Mouse (Mus musculus) urinary bladder, adult 18-20 months (tissue): ENCODE results near the gene Lpin1.
A peak's percentile ranks its signal among the peaks of the same experiment; 100 is the strongest.

Source experiments
- DNase-seq, 2 experiments: peaks; one replicate each; pipeline ENCODE4 v3.0.0; 2022; ENCODE audit warnings: low spot score in 2 of 2, mixed read lengths in 2 of 2

Lpin1 gene

GRCm38 (mm10) chr12:16528650-16529049, 82.1 kb downstream of the Lpin1 start:
- DNase-seq, result no peak

DNA sequence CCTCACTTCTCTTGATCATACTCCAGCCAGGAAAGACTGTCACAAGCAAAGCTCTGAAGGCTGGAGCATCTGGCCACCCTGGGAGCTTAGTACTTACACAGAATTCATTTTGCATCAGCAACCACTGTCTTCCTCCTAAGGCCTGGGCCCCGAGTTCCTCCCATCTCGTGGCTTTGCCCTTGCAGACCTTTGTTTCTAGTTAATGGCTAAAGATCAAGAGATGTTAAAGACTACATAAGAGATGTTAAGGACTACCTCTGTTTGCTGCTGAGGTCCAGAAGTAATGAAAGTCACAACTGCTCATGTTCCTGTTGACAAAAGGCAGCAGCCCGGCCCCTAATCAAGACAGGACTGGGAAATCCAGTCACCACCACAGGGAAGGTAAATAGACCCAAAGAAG, 82.8 kb downstream of the Lpin1 start:
- DNase-seq, result no peak

DNA sequence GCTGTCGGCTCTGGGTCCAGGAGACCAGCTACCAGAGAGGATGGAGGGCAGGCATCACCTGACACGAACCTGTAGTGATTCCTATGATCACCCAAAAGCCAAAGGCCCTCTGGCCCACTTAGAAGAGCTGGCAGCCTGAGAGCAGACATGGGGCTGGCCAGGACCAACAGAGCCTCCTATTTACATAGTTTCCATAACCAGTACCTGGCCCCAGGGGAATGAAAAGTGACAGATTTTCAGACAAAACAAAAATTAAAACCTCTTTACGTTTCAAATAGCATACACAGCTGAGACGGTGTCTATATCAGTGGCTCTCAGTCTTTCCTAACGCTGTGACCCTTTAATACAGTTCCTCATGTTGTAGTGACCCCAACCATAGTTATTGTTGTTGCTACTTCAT, 83.9 kb downstream of the Lpin1 start:
- DNase-seq, result no peak

DNA sequence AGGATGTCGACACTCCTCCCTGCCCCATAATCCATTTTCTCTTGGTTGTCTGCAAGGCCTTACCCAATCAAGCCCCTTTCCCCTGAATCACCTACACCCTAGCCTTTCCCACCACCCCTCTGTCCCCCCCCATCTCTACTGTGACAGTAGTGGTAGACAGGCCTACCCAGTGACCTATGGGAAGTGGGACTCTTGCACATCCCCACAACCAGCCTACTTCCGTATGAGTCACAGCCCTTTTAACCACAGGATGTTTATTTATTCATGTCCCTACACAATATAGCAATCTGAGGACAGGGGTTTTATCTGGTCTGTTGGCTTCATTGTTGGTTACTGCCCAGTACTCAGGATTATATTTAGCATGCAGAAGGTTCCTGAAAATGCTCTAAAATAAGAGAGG, 84.6 kb downstream of the Lpin1 start:
- no peak for DNase-seq

DNA sequence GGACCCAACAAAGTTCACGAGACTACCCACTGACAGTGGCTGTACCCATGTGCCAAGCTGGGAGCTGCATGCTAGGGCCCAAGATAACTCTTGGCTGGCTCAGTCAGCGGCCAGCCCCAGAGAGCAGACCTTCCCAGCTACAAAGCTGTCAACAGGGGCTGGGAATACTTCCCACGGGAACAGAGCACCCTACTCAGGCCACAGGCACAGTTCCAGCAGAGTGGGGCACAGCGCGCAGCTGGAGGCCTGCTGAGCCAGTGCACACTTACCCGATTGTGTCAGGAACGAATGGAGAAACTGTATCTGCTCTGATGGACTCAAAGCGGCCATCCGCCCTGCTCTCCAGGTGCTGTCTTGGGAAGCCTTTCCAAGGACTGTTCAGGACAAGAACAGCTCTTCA, 95.6 kb downstream of the Lpin1 start:
- DNase-seq, result no peak

- no peak for DNase-seq
Measured at GRCm38 (mm10) chr12:16512991-16513390, 97.8 kb downstream of the Lpin1 start.

DNA sequence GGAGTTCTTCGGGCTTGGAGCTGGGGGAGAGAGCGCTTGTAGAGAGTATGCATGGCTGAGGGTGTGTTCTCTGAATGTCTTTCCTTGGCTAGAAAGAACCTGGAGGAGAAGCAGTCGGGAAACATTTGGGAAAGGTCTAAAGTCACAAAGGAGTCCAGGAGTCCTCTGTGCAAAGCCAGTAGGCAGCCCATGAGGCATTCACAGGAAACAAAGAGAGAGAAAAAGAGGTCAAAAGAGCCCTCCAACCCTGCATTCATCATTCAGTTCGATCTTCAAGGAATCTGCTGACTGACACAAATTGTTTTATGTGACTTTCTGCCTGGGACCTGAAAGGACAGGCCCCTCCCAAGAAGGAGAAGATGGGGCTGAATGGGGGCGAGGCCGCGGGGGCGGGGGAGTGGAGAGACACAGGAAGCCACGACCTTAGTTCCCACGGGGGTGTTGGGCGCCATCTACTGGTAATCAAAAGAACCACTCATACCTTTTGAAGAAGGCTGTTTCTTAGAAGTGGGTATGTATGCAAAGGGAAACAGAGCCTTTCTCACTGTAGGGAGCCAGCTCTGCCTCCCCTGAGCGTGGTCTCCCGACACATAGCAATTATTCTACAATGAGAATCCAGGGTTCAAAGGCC, 101.5 kb downstream of the Lpin1 start:
- peak; percentile 15 to 45 for DNase-seq

DNA sequence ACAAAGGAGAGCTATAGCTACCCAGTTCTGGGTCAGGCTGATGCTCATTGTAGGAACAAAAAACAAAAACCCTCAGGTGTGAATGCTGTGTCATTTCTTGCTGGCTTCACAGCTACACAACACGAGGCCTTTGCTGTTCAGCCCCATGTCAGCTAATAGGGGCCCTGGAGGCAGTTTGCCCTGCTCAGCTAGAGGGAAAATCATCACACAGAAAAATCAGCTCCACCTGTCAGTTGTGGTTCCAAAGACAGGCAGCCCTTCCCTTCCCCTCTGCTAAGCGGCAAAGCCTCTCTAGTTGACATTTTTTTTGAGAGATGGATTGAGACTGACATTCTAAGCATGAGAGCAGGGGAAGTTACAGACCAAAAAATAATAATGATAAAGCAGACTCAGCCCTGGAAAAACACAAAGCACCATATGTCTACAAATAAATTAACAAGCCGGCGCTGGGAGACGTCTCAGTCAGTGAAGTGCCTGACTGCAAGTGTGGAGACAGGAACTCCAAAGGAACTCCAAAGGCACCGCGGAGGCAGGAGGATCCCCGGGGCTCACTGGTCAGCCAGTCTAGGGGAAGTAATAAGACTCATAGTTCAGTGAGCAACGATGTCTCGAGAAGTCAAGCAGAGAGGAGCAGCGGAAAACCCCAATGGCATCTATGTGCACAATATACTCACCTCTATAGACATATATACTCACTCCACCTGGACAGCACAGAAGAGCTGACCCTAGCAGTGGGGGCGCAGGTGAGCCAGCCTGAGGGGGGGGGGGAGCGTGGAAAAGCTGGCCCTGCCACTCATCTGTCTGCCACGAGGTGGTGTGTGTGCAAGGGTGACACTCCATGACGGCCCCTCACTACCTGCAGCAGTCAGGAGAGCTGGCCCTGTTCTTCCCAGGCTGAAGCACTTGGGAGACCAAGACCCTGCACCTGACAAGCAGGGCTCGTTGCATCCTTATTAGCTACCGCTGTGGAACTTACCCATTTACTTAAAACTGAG, 103.7 kb downstream of the Lpin1 start:
- no peak for DNase-seq

DNA sequence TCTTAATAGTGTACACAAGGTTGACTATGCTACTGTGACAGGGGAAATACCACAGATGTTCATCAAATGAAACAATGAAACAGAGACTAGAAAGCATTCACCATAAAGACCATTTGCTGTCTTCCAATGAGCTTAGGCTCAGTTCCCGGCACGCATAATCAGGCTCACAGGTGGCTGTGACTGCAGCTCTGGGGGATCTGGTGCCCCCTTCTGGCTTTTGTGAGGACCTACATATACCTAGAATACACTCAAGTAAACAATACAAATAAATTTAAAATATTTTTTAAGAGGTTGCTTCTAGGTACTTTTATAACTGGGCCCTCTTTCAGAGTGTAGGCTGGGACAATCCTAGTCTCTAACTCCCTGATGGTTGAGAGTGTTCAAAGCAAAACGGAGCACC, 106.5 kb downstream of the Lpin1 start:
- no peak for DNase-seq

DNA sequence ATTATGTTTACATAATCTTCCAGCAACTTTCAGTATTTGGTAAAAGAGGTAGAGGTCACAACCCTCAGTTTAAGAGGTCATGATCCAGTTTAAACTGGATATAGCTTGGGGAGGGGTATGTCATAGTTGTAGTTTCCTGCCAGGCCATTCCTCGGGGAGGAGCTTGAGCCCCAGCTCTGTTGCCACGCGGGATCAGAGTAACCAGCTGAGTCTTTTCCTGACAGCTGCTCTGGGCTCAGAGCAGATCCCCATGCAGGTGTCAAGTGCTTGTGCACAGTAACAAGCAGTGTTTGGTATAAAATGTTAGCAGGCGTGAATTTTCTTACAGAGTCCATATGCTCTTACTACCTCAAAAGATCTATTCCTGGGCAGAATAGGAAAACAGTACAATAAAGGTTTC, 112.8 kb downstream of the Lpin1 start:
- no peak for DNase-seq

DNA sequence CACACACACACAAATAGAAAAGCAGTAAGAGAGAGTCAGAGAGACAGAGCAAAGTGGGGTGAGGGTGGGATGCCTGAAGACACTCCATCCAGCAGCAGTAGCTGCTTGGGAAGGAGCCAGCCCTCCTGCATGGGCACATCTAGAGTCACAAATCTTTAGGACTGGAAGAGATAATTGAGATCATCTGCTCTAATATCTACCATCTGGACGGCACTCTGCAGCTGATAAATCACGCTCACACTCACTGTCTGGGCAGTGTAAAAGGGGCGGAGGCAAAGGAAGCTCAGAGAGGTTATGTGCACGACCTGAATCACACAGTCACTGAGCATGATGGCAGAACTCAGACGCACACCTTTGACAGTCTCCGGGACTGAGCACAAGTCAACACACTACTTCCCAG, 118.1 kb downstream of the Lpin1 start:
- no peak for DNase-seq

DNA sequence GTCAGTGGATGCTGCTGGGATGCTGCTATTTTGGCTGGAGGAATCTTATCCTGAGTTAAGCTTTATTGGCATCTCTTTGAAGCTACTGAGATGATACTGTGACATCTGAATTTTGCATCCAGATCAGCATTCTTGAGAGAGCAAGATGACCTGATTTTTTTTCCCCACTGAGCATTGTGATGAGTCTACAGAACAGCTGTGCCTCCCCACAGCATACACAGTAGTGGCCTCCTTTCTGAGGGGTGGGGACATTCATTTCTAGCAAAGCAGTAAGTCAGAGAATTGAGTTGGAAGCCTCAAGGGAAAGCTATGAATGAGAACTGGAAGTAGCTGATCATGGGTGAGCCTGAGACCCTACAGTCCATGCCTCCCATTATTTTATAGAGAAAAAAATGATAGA, 121.9 kb downstream of the Lpin1 start:
- DNase-seq, result no peak

DNA sequence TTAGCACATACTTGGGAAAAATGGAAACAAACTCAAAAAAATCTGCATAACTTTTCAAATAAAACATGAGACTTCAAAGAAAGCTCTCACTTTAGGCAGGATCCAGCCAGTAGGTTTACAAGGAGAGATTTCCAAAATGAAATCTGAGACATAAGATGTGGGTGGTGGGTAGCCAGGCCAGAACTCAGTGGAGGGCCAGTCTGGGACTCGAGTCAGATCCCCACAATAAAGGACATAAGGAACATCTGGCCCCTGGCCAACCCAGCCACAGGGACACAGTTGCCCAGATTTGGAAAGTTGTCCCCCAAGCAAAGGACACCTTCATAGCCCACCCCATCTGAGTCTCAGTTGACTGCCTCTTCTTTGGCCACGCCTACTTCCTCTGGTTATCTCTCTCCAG, 123.3 kb downstream of the Lpin1 start:
- no peak for DNase-seq
